Mouse (Mus musculus): ENCODE measurements at regions not wholly inside any gene's neighbourhood (a gene's known extent, or its start where the extent isn't known, plus 50 kb on each side); places are given as distances from the start of the nearest gene placed in this dataset.

- DNase-seq = peak; percentile 4 to 13
Observed at GRCm38 (mm10) chr3:66592259-66592658, 295.6 kb upstream of the Veph1 start.

GRCm38 (mm10) chr3:66590775-66591174 lies 294.1 kb upstream of the Veph1 start:
- no peak for DNase-seq

GRCm38 (mm10) chr3:66589483-66589882 lies 292.8 kb upstream of the Veph1 start:
- DNase-seq = no peak

- no peak for DNase-seq
Observed at GRCm38 (mm10) chr3:66584831-66585230, 288.2 kb upstream of the Veph1 start.

GRCm38 (mm10) chr3:66584101-66584500 lies 287.5 kb upstream of the Veph1 start:
- no peak for DNase-seq

- DNase-seq = no peak
Observed at GRCm38 (mm10) chr3:66576659-66577058, 280.0 kb upstream of the Veph1 start.

GRCm38 (mm10) chr3:66574321-66574720 lies 277.7 kb upstream of the Veph1 start:
- DNase-seq = no peak

GRCm38 (mm10) chr3:66572887-66573519 lies 276.4 kb upstream of the Veph1 start:
- no peak for DNase-seq

- no peak for DNase-seq
Observed at GRCm38 (mm10) chr3:66570342-66570741, 273.7 kb upstream of the Veph1 start.

- no peak for DNase-seq
Observed at GRCm38 (mm10) chr3:66564268-66565245, 267.9 kb upstream of the Veph1 start.

- DNase-seq = no peak
Observed at GRCm38 (mm10) chr3:66563329-66563728, 266.7 kb upstream of the Veph1 start.

- no peak for DNase-seq
Observed at GRCm38 (mm10) chr3:66555538-66555937, 258.9 kb upstream of the Veph1 start.

GRCm38 (mm10) chr3:66550920-66551319 lies 254.3 kb upstream of the Veph1 start:
- no peak for DNase-seq

- no peak for DNase-seq
Observed at GRCm38 (mm10) chr3:66546576-66546975, 249.9 kb upstream of the Veph1 start.

- no peak for DNase-seq
Observed at GRCm38 (mm10) chr3:66544139-66544933, 247.7 kb upstream of the Veph1 start.

GRCm38 (mm10) chr3:66542865-66543264 lies 246.2 kb upstream of the Veph1 start:
- DNase-seq = no peak

- DNase-seq = no peak
Observed at GRCm38 (mm10) chr3:66537913-66538312, 241.3 kb upstream of the Veph1 start.

GRCm38 (mm10) chr3:66537106-66537893 lies 240.7 kb upstream of the Veph1 start:
- DNase-seq = no peak

GRCm38 (mm10) chr3:66536673-66537072 lies 240.0 kb upstream of the Veph1 start:
- DNase-seq = no peak

- no peak for DNase-seq
Observed at GRCm38 (mm10) chr3:66535786-66536529, 239.3 kb upstream of the Veph1 start.

GRCm38 (mm10) chr3:66519925-66520324 lies 223.3 kb upstream of the Veph1 start:
- no peak for DNase-seq

Data from heart, adult 18-20 months (tissue).